Mouse (Mus musculus): ENCODE results near the gene Ptprg.

DNA sequence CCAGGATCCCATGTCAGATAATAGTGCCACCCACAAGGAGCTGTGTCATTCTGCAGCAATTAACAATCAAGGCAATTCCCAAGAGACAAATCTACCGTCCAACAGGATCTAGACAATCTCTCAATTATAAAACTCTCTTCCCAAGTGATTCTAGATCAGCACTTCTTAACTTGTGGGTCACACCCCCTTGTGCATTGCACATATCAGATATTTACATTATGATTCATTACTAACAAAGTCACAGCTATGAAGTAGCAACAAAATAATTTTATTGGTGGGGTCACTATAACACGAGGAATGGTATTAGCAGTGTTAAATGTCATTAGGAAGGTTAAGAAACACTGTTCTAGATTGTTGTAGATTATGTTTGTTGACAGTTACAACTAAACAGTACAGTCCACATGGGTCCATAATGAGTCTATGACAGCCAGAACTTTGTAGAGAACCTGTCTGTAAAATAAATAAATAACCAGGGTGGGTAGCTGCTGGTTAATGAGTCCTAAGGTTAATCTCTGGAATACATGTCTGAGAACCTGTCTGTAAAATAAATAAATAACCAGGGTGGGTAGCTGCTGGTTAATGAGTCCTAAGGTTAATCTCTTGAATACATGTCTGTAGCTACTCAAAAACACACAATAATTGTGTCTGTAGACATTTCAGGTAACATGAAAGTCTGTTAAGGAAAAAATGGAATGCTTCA lies 520.2 kb downstream of the Ptprg start:
- no peak for TF ChIP-seq CTCF (IDR thresholded peaks at IDR 0.05; ENCODE audit: borderline replicate concordance, insufficient read depth, low read length)
- no peak for TF ChIP-seq POLR2A (IDR thresholded peaks at IDR 0.05; ENCODE audit: low read depth, low read length)

Measured in embryonic fibroblast, embryonic 13.5 days (primary cell).